Mouse (Mus musculus): Measurements from ENCODE around the gene Gxylt1. TPM values are rescaled to one million over a fixed set of nuclear protein-coding genes. Genes with fewer than 3 reads are reported as not detected.

The Gxylt1 gene
- polyA plus RNA-seq, 1 experiment from 2014 or later, result 5.2 TPM

DNA sequence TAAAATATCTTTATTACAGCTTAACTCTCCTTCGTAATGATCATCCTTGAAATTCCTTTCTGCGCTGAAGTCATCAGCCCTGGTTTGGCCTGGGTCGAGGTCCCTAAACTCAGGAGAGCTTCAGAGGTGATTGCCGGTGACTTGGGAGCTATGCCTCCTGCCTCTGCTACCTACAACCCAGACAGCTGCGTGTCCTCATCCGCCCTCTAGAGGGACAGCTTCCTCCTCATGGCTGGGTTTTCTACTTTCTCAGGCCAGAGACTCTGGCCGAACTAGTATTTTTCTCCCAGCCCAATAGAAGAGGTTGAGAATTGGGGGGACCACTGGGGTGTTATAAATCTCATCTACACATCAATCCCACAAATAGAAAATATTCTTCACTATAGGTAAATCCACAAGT is 52.5 kb downstream of the Gxylt1 start:
- H3K27me3 ChIP-seq (ENCODE audit: control insufficient read depth, insufficient read depth, low read depth, low read length), result no peaks in the 10 kb centered on the region
- no peaks in the 10 kb centered on the region for H3K9me3 ChIP-seq (replicated peaks; ENCODE audit: control insufficient read depth, low read length, poor library complexity, severe bottlenecking)
- no peak overlapping the region for H3K9ac ChIP-seq (ENCODE audit: low read depth, low read length)
- ATAC-seq, result no peak
- H3K36me3 ChIP-seq (ENCODE audit: control insufficient read depth, insufficient read depth, low read length), result no peaks in the 10 kb centered on the region
- no peak overlapping the region for H3K27ac ChIP-seq (ENCODE audit: low read length)
- H3K4me2 ChIP-seq (ENCODE audit: low read length), result no peak overlapping the region
- no peaks in the 10 kb centered on the region for H3K4me1 ChIP-seq (ENCODE audit: control insufficient read depth, insufficient read depth, low read length)
- 60% methylated on average over 7 of the region's 7 CpGs for WGBS
- H3K4me3 ChIP-seq (ENCODE audit: low read depth, low read length), result no peak overlapping the region

DNA sequence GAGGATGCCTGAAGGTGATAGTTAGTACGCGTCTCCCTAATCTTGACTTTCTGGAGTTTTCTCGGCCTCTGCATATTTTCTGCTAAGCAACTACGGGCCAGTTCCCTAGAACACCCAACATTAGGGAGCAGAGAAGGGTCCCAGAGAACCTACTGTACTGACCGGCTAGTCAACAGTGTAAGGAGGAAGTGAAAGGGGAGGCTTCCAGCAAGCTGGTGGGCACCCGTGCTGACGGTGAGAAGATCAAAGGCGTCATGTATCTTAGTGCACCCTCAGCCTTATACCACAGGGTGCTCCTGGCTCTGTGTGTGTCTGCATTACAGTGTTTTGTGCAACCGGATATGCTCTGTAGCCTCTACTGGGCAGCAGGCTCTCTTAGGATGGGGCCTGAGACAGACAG is 62.4 kb downstream of the Gxylt1 start:
- 94% methylated on average over 9 of the region's 9 CpGs for WGBS
- H3K4me1 ChIP-seq (ENCODE audit: control insufficient read depth, insufficient read depth, low read length), result peaks cover 5% of the 10 kb centered on the region; the same call in 1 of the 2 replicates
- ATAC-seq, result no peak
- H3K4me3 ChIP-seq (ENCODE audit: low read depth, low read length), result no peak overlapping the region
- H3K36me3 ChIP-seq (ENCODE audit: control insufficient read depth, insufficient read depth, low read length), result no peaks in the 10 kb centered on the region
- no peak overlapping the region for H3K27ac ChIP-seq (ENCODE audit: low read length)
- no peak overlapping the region for H3K4me2 ChIP-seq (ENCODE audit: low read length)
- no peaks in the 10 kb centered on the region for H3K9me3 ChIP-seq (replicated peaks; ENCODE audit: control insufficient read depth, low read length, poor library complexity, severe bottlenecking)
- no peak overlapping the region for H3K9ac ChIP-seq (ENCODE audit: low read depth, low read length)
- no peaks in the 10 kb centered on the region for H3K27me3 ChIP-seq (ENCODE audit: control insufficient read depth, insufficient read depth, low read depth, low read length)

DNA sequence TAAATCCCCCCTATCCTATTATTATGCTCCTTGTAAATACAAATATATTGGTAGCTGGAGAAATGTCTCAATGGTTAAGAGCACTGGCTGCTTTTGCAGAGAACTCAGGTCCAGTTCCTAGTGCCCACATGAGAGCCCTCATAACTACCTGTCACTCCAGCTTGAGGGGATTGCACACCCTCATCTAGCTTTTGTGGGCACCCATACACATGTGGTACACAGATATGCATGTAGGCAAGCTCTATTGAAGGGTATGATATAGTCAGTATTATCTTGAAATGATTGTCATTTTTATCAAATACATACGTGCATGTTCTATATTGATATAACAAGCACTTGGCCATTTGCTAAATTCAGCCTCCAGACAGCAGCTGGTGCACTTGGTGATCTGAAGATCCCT is 70.1 kb downstream of the Gxylt1 start:
- Histone ChIP-seq H3K36me3 (ENCODE audit: control insufficient read depth, insufficient read depth, low read length) (no peaks in the 10 kb centered on the region), H3K4me1 (ENCODE audit: control insufficient read depth, insufficient read depth, low read length) (no peaks in the 10 kb centered on the region), H3K9ac (ENCODE audit: low read depth, low read length) (no peak overlapping the region), H3K4me2 (ENCODE audit: low read length) (no peak overlapping the region), H3K9me3 (replicated peaks; ENCODE audit: control insufficient read depth, low read length, poor library complexity, severe bottlenecking) (no peaks in the 10 kb centered on the region), H3K27ac (ENCODE audit: low read length) (no peak overlapping the region), H3K27me3 (ENCODE audit: control insufficient read depth, insufficient read depth, low read depth, low read length) (no peaks in the 10 kb centered on the region), H3K4me3 (ENCODE audit: low read depth, low read length) (no peak overlapping the region)
- 85% methylated on average over 1 of the region's 1 CpGs for WGBS
- no peak for ATAC-seq

DNA sequence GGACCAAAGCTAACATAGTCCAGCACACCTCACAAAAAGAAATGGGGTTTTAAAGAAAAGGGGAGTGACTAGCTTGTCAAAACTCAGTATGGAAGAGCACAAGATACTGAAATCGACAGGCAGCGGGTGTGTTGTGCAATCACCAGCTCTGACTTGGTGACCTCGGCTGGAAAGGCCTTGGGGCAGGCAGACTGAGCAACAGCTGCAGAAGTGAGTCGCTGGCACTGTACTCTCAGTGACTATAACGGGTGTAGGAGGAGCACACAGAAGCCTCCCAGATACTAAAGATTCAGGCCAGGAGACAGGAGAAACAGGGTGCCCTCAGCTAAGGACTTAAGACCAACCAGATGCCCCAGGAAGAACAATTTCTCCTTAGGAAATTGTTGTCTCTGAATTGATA is 73.0 kb downstream of the Gxylt1 start:
- no peak for ATAC-seq
- 87% methylated on average over 5 of the region's 5 CpGs for WGBS
- Histone ChIP-seq H3K4me1 (ENCODE audit: control insufficient read depth, insufficient read depth, low read length) (no peaks in the 10 kb centered on the region), H3K36me3 (ENCODE audit: control insufficient read depth, insufficient read depth, low read length) (no peaks in the 10 kb centered on the region), H3K4me3 (ENCODE audit: low read depth, low read length) (no peak overlapping the region), H3K9me3 (replicated peaks; ENCODE audit: control insufficient read depth, low read length, poor library complexity, severe bottlenecking) (no peaks in the 10 kb centered on the region), H3K9ac (ENCODE audit: low read depth, low read length) (no peak overlapping the region), H3K27me3 (ENCODE audit: control insufficient read depth, insufficient read depth, low read depth, low read length) (no peaks in the 10 kb centered on the region), H3K4me2 (ENCODE audit: low read length) (no peak overlapping the region), H3K27ac (ENCODE audit: low read length) (no peak overlapping the region)

DNA sequence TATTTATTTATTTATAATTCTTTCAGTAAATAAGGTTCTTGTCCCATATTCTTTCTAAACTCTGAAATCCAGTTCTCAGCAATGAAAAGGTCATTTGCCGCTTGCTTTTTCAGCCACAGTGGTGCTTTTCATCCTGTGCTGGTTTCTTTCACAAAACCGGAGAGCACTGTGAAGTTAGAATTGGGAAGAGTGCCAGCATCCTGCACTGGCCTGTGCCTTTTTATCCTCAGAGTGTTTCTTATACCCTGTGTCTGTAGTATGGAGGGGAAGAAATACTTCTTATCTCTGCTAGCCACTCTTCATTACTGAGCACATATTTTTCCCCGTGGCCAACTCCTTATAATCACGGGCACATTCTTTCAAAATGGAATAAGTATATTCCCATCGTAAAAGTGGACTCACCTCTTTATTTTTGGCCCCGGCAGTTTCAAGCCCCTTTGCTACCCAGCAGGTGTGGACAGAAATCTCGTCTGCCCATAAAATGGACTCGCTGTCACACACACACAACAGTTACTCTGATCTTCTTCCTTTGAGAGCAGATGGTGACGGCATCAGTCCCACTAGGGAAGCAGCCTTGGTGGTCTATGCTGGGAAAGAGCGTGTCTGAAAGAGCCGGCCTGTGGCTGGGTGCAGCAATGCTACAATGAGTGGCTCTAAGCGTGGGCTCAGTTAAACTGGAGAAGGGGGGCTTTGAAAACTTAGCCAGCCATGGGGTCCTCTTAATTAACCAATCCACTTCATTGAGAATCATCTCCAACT is 83.4 kb downstream of the Gxylt1 start:
- H3K27me3 ChIP-seq (ENCODE audit: control insufficient read depth, insufficient read depth, low read depth, low read length), result no peaks in the 10 kb centered on the region
- no peak overlapping the region for H3K4me3 ChIP-seq (ENCODE audit: low read depth, low read length)
- H3K27ac ChIP-seq (ENCODE audit: low read length), result peak overlapping the region; percentile 54
- WGBS, result 39% methylated on average over 12 of the region's 12 CpGs
- H3K9me3 ChIP-seq (replicated peaks; ENCODE audit: control insufficient read depth, low read length, poor library complexity, severe bottlenecking), result no peaks in the 10 kb centered on the region; the same call in 1 of the 2 replicates
- no peaks in the 10 kb centered on the region for H3K36me3 ChIP-seq (ENCODE audit: control insufficient read depth, insufficient read depth, low read length)
- H3K4me2 ChIP-seq (ENCODE audit: low read length), result no peak overlapping the region
- no peaks in the 10 kb centered on the region; the same call in 1 of the 2 replicates for H3K4me1 ChIP-seq (ENCODE audit: control insufficient read depth, insufficient read depth, low read length)
- H3K9ac ChIP-seq (ENCODE audit: low read depth, low read length), result no peak overlapping the region
- ATAC-seq, result peak; percentile 66

Other genes starting within 250 kb of the Gxylt1 start
- gene Yaf2, start 61.8 kb upstream of the Gxylt1 start, polyA plus RNA-seq (2015; fragmentation: Nextera tagmentation; extraction: Ambion mirVana), result 123 and 128 TPM in 2 replicates
- gene Zcrb1, start 123.2 kb upstream of the Gxylt1 start, polyA plus RNA-seq (2015; fragmentation: Nextera tagmentation; extraction: Ambion mirVana), result 151 and 161 TPM in 2 replicates
- gene Pphln1, start 123.2 kb upstream of the Gxylt1 start, polyA plus RNA-seq (2015; fragmentation: Nextera tagmentation; extraction: Ambion mirVana), result 37.2 and 40.6 TPM in 2 replicates

Measured in midbrain, embryonic 16.5 days (tissue).